Mouse (Mus musculus) 3T3-L1 (cell line): ENCODE results near the gene Tcte3.
"Not testable (repeated sequence)": the region's sequence is repeated elsewhere in the genome, so short reads cannot be mapped to it uniquely, and the experiment has no call there.

ENCODE experiments used
- DNase-seq: peaks from one replicate; pipeline ENCODE4 v3.0.0-alpha.2; 2015; ENCODE audit warnings: low read depth, low spot score

The Tcte3 gene

DNA sequence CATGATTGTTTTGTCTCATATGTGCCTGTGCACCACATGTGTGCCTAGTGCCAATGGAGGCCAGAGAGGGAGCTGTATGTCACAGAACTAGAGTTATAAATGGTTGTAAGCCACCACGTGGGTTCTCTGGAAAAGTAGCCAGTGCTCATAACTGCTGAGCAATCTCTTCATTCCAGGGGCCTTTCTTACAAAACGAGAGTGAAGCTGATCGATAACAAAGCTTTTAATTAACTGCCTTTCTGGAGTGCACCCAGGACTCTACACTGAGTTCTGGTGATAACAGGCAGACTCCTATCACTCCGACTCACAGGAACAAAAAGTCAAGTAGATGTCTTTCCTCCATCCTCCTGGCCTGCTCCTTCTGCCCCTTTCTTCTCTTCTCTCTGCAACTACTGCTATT lies 9.9 kb downstream of the Tcte3 start:
- DNase-seq: not testable (repeated sequence)

DNA sequence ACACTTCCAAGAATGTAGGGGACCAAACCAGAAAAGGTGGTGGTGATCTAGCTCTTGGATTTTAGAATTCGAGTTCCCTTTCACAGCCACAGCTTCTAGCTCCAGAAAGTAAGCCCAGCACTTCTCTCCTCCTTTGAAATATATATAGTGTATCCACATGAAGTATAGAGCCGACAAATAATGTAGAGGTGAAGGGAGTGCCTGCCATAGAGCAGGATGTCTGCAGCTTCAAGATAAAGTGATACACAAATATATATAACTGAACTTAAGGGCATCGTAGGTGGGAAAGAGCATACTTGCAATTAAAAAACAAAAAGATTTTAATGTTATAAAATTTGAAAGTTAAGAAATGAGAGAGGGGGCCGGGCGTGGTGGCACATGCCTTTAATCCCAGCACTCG lies 15.8 kb downstream of the Tcte3 start:
- DNase-seq: not testable (repeated sequence)

DNA sequence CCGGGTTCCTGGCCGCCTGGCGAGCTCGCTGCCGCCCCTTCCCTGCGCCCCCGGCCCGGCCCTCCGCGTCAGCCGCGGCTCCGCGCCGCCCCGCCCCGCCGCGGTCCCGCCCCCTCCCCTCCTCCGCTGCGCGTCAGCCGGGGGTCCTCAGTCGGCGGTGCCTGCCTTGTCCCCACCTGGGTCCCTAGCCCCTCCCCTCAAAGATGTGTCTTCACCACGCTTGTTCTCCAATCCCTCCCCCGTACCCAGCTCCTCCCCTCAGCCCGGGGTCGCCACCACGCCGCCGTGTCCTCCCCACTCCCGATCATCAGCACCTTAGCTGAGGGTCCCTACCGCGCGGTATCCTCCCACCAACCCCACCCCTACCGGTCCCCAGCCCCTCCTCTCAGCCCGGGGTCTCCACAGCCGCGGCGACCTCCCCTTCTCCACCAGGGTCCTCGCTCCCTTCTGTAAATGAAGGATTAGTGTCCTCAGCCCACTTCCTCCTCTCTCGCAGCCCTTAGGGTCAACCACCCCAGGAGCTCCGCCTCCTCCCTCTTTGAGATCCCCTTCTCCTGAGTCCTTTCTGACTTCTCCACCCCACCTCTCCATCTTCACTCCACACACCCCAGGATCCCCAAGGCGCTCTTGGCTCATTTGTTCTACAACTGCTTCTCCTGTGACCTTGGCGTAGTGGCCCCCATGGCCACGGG lies 16.6 kb downstream of the Tcte3 start:
- DNase-seq: not testable (repeated sequence)

DNA sequence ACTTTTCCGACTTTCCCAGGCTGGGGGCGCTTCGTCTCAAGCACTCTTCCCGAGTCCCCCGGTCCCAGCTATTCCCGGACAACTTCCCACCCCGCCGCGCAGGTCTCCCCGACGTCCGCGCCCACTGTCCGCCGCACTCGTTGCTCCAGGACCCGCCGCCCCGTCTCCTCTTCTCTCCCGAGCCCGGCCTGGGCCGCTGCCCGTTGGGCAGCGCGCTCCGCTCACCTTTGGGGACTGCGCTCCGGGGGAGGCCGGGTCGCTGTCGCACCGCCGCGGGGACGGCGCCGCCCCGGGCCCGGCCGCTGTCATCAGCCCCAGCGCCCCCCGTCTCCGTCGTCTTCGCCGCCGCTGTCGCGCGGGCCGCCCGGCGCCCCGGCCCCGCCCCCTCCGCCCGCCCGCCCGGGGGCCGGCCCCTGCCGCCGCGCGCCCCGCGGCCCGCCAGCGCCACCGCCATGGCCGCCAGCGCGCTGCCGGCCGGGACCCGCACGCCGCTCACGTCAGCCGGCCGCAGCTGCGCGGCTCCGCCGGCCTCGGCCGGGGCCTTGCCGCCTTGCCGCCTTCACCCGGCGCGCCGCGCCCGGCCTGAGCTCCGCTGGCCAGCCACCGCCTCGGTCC lies 17.3 kb downstream of the Tcte3 start:
- DNase-seq: not testable (repeated sequence)

DNA sequence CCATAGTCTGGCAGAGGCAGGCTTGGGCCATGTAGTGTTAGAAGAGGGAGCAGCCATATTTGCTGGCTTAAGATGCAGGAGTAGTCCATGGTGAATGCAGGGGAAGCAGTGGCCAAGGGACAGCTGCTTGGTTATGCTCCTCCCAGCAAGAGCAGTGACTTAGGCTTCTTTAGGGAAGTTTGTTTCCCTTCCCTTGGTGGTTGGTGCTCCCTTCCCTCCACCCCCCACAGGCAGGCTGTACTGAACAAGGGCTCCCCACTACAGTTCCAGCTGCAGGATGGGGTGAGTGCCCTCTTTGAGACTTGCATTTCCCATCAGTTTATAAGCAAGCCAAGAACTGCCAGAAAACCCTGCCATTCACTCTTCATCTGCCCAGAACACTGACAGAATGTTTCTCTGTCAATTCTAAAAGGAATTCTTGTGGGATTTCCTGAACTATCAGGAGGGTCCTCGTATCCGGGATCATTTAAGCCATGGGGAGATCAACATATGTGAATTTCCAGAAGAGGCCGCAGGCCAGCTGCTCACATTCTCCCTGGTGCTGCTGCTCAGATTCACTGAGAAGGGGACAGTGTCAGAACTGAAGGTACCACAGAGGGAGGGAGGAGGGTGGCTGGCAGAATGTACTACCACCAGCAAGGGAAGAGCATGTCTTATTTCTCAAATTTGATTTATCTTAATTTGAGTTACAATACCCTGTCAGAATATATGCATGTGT lies 19.6 kb downstream of the Tcte3 start:
- not testable (repeated sequence) for DNase-seq

DNA sequence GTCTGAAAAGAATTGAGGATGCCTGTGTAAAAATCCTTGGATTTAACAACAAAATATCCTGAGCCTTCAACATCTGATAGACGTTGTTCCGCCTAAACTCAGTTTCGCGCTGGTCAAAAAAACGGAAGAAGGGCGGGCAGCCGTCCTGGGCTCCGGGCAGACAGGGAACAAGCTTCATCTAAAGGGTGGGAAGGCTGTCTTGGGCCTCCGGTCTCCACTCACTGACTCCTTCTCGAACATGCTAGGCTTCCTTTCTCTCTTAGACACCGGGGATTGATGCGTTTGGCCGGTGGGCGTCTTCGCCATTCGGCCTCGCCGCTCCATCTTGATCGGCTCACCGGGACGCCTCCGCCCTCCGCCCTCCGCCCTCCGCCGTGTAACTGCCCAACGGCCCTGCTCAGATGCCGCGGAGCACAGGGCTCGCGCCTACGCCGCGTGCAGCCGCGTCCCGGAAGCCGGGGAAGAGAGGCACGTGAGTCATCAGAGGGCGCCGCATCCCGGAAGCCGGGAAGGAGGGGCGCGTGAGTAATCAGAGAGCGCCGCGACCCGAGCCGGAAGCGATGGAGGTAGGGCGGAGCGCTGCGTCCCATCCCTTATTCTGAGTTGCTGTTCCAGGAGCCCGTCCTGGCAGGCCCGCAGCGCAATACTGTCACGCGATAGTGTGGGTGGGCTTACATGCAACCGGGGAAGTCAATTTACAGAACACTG lies 31.4 kb downstream of the Tcte3 start, which contains the start of gene Gm3435:
Gm3435 (plus strand) TSS at position 471 of the 708 bp plus-strand sequence.
- not testable (repeated sequence) for DNase-seq

DNA sequence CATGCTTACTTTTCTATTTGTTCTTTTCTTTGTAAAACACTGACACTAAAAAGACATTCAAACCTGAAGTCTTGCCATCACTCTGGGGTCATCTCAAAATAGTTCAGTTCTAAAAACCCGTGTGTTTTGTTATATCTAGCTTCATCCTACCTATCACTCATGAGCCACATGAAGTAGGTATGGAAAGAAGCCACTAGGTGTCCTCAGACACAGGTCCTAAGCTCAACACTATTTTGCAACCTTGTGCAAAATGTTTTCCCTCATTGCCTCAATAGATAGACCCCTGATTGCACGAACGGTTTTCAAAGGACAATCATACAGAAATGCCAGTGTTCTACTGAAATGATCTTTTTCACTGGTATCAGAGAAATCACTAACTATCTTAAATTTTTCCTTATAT lies 32.2 kb downstream of the Tcte3 start:
- DNase-seq: not testable (repeated sequence)

DNA sequence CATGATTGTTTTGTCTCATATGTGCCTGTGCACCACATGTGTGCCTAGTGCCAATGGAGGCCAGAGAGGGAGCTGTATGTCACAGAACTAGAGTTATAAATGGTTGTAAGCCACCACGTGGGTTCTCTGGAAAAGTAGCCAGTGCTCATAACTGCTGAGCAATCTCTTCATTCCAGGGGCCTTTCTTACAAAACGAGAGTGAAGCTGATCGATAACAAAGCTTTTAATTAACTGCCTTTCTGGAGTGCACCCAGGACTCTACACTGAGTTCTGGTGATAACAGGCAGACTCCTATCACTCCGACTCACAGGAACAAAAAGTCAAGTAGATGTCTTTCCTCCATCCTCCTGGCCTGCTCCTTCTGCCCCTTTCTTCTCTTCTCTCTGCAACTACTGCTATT lies 41.2 kb downstream of the Tcte3 start:
- not testable (repeated sequence) for DNase-seq

DNA sequence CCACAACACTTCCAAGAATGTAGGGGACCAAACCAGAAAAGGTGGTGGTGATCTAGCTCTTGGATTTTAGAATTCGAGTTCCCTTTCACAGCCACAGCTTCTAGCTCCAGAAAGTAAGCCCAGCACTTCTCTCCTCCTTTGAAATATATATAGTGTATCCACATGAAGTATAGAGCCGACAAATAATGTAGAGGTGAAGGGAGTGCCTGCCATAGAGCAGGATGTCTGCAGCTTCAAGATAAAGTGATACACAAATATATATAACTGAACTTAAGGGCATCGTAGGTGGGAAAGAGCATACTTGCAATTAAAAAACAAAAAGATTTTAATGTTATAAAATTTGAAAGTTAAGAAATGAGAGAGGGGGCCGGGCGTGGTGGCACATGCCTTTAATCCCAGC lies 47.1 kb downstream of the Tcte3 start:
- DNase-seq: not testable (repeated sequence)

DNA sequence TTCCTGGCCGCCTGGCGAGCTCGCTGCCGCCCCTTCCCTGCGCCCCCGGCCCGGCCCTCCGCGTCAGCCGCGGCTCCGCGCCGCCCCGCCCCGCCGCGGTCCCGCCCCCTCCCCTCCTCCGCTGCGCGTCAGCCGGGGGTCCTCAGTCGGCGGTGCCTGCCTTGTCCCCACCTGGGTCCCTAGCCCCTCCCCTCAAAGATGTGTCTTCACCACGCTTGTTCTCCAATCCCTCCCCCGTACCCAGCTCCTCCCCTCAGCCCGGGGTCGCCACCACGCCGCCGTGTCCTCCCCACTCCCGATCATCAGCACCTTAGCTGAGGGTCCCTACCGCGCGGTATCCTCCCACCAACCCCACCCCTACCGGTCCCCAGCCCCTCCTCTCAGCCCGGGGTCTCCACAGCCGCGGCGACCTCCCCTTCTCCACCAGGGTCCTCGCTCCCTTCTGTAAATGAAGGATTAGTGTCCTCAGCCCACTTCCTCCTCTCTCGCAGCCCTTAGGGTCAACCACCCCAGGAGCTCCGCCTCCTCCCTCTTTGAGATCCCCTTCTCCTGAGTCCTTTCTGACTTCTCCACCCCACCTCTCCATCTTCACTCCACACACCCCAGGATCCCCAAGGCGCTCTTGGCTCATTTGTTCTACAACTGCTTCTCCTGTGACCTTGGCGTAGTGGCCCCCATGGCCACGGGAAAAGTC lies 48.0 kb downstream of the Tcte3 start:
- DNase-seq: not testable (repeated sequence)

DNA sequence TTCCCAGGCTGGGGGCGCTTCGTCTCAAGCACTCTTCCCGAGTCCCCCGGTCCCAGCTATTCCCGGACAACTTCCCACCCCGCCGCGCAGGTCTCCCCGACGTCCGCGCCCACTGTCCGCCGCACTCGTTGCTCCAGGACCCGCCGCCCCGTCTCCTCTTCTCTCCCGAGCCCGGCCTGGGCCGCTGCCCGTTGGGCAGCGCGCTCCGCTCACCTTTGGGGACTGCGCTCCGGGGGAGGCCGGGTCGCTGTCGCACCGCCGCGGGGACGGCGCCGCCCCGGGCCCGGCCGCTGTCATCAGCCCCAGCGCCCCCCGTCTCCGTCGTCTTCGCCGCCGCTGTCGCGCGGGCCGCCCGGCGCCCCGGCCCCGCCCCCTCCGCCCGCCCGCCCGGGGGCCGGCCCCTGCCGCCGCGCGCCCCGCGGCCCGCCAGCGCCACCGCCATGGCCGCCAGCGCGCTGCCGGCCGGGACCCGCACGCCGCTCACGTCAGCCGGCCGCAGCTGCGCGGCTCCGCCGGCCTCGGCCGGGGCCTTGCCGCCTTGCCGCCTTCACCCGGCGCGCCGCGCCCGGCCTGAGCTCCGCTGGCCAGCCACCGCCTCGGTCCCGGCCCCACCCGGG lies 48.7 kb downstream of the Tcte3 start:
- DNase-seq: not testable (repeated sequence)

DNA sequence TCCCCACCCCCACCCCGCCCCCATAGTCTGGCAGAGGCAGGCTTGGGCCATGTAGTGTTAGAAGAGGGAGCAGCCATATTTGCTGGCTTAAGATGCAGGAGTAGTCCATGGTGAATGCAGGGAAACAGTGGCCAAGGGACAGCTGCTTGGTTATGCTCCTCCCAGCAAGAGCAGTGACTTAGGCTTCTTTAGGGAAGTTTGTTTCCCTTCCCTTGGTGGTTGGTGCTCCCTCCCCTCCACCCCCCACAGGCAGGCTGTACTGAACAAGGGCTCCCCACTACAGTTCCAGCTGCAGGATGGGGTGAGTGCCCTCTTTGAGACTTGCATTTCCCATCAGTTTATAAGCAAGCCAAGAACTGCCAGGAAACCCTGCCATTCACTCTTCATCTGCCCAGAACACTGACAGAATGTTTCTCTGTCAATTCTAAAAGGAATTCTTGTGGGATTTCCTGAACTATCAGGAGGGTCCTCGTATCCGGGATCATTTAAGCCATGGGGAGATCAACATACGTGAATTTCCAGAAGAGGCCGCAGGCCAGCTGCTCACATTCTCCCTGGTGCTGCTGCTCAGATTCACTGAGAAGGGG lies 51.1 kb downstream of the Tcte3 start:
- not testable (repeated sequence) for DNase-seq

DNA sequence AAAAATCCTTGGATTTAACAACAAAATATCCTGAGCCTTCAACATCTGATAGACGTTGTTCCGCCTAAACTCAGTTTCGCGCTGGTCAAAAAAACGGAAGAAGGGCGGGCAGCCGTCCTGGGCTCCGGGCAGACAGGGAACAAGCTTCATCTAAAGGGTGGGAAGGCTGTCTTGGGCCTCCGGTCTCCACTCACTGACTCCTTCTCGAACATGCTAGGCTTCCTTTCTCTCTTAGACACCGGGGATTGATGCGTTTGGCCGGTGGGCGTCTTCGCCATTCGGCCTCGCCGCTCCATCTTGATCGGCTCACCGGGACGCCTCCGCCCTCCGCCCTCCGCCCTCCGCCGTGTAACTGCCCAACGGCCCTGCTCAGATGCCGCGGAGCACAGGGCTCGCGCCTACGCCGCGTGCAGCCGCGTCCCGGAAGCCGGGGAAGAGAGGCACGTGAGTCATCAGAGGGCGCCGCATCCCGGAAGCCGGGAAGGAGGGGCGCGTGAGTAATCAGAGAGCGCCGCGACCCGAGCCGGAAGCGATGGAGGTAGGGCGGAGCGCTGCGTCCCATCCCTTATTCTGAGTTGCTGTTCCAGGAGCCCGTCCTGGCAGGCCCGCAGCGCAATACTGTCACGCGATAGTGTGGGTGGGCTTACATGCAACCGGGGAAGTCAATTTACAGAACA lies 62.8 kb downstream of the Tcte3 start, which contains the start of the genes 9030025P20Rik and Gm3417:
9030025P20Rik (plus strand) TSS at position 107 of the 677 bp plus-strand sequence.
Gm3417 (minus strand) TSS at position 429 of the 677 bp plus-strand sequence.
- DNase-seq: not testable (repeated sequence)

DNA sequence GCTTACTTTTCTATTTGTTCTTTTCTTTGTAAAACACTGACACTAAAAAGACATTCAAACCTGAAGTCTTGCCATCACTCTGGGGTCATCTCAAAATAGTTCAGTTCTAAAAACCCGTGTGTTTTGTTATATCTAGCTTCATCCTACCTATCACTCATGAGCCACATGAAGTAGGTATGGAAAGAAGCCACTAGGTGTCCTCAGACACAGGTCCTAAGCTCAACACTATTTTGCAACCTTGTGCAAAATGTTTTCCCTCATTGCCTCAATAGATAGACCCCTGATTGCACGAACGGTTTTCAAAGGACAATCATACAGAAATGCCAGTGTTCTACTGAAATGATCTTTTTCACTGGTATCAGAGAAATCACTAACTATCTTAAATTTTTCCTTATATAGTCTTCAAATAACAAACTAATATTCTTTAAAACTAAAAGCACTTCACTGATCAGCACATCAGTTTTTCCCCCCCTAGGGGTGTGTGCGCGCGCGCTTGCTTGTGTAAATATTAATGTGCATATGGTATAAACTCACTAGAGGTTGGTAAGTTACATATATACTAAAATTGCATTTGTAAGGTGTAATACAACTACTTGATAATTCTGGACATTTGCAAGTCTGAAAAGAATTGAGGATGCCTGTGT lies 63.4 kb downstream of the Tcte3 start:
- not testable (repeated sequence) for DNase-seq
